Mouse (Mus musculus): ENCODE data around the gene Fam193a. TPM values are rescaled to one million over a fixed set of nuclear protein-coding genes. Genes with fewer than 3 reads are reported as not detected.

Gene Fam193a
- total RNA-seq, 2 experiments from 2014 or later, result 67.1 to 89.6 TPM

GRCm38 (mm10) chr5:34372541-34372940 is 2.8 kb downstream of the Fam193a start:
- no peak for ATAC-seq (replicated peaks; ENCODE audit: low FRiP score, poor library complexity, severe bottlenecking)

- ATAC-seq (replicated peaks; ENCODE audit: low FRiP score, poor library complexity, severe bottlenecking), result no peak
Measured at GRCm38 (mm10) chr5:34378787-34379186, 9.1 kb downstream of the Fam193a start.

GRCm38 (mm10) chr5:34381700-34382099 is 12.0 kb downstream of the Fam193a start:
- ATAC-seq (replicated peaks; ENCODE audit: low FRiP score, poor library complexity, severe bottlenecking), result no peak

- ATAC-seq (replicated peaks; ENCODE audit: low FRiP score, poor library complexity, severe bottlenecking), result no peak
Measured at GRCm38 (mm10) chr5:34385616-34386015, 15.9 kb downstream of the Fam193a start.

- ATAC-seq (replicated peaks; ENCODE audit: low FRiP score, poor library complexity, severe bottlenecking), result no peak
Measured at GRCm38 (mm10) chr5:34386744-34387143, 17.0 kb downstream of the Fam193a start.

DNA sequence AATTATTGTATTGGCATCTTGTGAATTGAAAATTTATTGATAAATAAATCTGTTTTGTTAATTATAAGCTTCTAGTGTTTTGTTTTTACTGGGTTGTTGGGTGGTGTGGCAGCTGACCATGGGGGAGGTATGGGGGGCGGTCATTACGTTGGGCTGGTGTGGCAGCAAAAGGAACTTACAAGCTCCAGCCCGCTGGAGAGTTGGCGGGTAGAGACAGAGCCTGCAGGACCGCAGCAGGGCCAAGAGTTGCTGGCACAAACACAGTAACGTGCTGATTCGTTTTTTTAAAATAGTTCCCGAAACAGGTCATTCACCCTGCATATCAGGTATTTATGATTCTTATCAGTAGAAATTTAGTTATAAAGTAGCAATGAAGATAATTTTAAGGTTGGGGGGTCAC is 23.5 kb downstream of the Fam193a start:
- ATAC-seq (replicated peaks; ENCODE audit: low FRiP score, poor library complexity, severe bottlenecking), result no peak

GRCm38 (mm10) chr5:34395347-34395746 is 25.6 kb downstream of the Fam193a start:
- no peak for ATAC-seq (replicated peaks; ENCODE audit: low FRiP score, poor library complexity, severe bottlenecking)

DNA sequence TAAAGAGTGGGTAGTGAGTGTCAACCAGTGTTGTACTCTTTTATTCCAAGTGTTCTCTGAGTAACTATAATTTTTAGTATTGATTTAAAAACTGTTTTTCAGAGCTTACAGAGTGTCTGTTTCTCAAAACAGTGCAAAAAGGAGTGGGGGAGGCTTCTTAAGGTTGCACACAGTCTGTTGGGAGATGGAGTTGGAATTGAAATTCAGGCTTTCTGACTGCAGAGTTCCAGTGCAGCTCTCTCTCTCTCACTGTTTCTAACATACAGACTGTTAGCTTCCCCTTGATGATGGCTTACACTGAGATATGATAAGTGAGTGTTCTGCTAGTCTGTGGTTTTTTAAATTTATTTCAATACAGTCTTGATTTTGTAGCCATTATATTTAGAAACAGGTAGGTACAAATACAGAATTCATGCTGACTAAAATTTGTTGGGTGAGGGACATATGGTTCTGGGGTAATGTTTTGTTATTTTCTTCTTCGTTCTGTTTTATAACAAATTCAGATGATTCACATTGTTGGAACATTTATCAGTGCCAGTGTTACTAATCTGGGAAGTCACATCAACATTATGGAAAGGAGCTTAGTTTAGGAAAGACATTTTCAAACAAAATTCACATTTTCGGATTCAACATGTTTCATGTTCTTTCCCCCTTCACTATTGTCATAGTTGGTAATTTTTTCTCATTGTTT is 26.3 kb downstream of the Fam193a start:
- ATAC-seq (replicated peaks; ENCODE audit: low FRiP score, poor library complexity, severe bottlenecking), result no peak

DNA sequence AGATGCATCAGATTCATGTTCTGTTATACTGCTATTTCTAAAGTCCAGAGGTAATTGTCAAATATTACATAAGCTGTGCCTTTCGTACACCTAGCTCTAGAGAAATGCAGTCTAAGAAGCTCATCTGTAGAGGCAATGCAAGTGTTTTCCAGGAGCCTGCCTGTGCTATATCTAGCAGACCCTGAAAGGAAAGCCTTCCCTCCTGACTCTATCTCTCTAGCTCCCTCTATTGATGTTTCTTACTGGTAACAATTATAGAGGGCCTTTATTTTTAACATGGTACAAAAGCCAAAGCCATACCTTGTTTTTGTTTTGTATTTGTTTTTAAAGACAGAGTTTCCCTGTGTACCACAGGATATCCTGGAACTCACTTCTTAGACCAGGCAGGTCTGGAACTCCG is 28.1 kb downstream of the Fam193a start:
- no peak for ATAC-seq (replicated peaks; ENCODE audit: low FRiP score, poor library complexity, severe bottlenecking)

- no peak for ATAC-seq (replicated peaks; ENCODE audit: low FRiP score, poor library complexity, severe bottlenecking)
Measured at GRCm38 (mm10) chr5:34398326-34398725, 28.6 kb downstream of the Fam193a start.

DNA sequence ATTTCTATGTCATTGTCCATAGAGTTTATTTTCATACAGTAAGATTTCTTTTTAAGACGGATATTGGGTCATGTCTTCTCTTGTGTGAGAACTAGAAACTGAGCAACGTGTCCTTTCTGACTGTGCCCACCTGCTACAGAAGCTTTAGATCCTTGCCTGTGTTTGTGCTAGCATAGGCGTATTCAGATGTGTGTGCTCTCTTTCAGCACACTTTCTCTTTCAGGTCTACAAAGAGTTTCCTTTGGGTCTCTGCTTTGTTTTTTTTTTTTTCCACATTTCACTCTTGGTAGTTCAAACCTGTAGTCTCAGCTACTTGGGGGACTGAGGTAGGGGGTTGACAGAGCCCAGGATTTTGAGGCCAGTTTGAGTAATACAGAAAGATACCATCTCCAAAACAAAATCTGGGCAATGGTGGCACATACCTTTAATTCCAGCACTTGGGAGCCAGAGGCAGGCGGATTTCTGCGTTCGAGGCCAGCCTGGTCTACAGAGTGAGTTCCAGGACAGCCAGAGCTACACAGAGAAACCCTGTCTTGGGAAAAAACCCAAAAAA is 37.7 kb downstream of the Fam193a start:
- ATAC-seq (replicated peaks; ENCODE audit: low FRiP score, poor library complexity, severe bottlenecking), result no peak

DNA sequence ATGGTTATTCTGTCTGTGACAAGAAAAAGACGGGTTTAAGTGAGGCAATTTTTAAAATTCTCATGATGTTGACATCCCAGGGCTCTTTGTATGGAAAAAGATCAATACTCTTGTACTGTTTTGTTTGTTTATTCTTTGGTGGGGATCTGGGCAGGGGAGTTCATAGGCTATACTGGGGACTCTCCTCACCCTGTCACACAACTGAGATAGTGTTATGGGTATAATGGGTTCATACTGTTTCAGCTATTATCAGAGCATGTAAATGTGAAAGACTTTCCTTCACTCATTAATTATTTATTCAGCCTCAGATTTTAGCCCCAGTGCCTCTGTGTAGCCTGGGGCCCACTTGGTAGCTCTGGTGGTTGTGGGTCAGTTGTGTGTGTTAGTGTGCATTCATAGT is 39.3 kb downstream of the Fam193a start:
- ATAC-seq (replicated peaks; ENCODE audit: low FRiP score, poor library complexity, severe bottlenecking), result no peak

DNA sequence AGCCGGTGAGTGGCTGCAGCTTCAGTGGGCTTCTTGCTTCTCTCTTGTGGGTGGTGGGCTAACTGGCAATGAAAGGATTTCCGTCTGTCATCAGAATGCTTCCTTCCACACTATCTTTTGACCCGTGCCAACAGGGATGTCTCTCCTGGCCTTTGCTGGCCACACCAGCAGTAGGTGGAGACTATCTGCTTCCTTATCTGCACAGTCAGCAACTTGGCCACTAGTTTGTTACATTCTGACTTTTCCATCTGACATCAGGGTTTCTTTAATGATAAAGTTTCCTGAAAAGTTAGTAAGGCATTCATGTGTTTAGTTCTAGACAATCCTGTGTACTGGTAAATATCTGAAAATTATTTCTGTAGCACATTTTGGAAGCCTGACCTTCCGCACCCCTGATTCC is 41.1 kb downstream of the Fam193a start:
- no peak for ATAC-seq (replicated peaks; ENCODE audit: low FRiP score, poor library complexity, severe bottlenecking)

DNA sequence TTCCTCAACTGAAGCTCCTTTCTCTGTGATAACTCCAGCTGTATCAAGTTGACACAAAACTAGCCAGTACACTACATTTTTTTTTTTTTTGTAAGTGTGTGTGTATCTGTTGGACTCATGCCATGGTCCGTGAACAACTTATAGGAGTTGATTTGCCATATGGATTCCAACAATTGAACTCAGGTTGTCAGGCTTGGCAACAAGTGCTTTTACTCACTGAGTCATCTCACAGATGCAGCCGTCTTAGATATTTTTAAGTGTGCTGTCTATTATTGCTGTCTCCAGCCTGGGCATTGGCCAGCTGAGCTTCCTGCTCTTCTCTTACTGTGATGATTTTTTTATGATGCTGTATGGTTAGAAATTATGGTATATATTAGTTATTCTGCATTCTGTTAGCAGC is 44.2 kb downstream of the Fam193a start:
- ATAC-seq (replicated peaks; ENCODE audit: low FRiP score, poor library complexity, severe bottlenecking), result no peak

- ATAC-seq (replicated peaks; ENCODE audit: low FRiP score, poor library complexity, severe bottlenecking), result no peak
Measured at GRCm38 (mm10) chr5:34417251-34418008, 47.7 kb downstream of the Fam193a start.

- ATAC-seq (replicated peaks; ENCODE audit: low FRiP score, poor library complexity, severe bottlenecking), result no peak
Measured at GRCm38 (mm10) chr5:34419188-34419587, 49.5 kb downstream of the Fam193a start.

DNA sequence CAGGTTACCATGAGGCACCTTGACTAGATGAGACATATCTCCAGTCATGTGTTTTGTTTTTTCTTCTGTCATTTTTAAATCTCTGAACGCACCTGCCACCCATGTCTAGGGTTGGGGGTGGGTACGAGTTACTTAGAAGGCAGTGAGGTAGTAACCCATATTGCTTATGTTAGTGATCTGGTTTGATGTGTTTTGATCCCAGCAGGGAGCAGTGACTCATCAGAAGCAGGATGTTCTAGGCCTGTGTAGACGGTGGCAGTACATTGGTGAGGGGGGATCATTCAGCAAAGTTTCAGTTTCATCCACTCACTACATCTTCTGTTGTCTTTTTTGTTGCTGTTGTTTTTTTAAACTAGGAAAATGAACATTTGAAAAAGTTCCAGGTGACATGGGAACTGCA is 61.0 kb downstream of the Fam193a start:
- ATAC-seq (replicated peaks; ENCODE audit: low FRiP score, poor library complexity, severe bottlenecking), result no peak

GRCm38 (mm10) chr5:34433786-34434185 is 64.1 kb downstream of the Fam193a start:
- no peak for ATAC-seq (replicated peaks; ENCODE audit: low FRiP score, poor library complexity, severe bottlenecking)

GRCm38 (mm10) chr5:34434241-34434640 is 64.5 kb downstream of the Fam193a start:
- no peak for ATAC-seq (replicated peaks; ENCODE audit: low FRiP score, poor library complexity, severe bottlenecking)

DNA sequence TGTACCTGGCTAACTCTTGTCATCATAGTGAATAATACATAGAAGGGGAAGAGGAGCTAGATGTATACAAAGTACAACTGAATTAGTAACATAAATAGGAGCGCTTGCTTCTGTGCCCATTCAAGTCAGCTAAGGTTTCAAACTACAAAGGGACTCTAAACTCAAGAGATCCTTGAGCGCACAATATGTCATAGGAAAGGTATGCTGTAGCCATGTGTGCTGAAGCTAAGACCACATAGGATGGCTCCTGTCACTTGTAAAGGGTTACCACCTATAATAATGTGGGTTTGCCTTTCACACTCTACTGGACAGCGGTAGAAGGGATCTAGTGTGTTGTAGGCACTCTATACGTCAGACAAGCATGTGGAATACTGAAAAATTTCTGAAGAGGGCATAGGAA is 68.3 kb downstream of the Fam193a start:
- no peak for ATAC-seq (replicated peaks; ENCODE audit: low FRiP score, poor library complexity, severe bottlenecking)

GRCm38 (mm10) chr5:34438659-34439058 is 68.9 kb downstream of the Fam193a start:
- no peak for ATAC-seq (replicated peaks; ENCODE audit: low FRiP score, poor library complexity, severe bottlenecking)
